Mouse (Mus musculus): ENCODE measurements around the gene Wwox. TPM values are rescaled to one million over a fixed set of nuclear protein-coding genes. Genes with fewer than 3 reads are reported as not detected.
A peak's percentile ranks its signal among the peaks of the same experiment; 100 is the strongest.

The Wwox gene
- polyA plus RNA-seq, 1 experiment = 17.3 TPM

DNA sequence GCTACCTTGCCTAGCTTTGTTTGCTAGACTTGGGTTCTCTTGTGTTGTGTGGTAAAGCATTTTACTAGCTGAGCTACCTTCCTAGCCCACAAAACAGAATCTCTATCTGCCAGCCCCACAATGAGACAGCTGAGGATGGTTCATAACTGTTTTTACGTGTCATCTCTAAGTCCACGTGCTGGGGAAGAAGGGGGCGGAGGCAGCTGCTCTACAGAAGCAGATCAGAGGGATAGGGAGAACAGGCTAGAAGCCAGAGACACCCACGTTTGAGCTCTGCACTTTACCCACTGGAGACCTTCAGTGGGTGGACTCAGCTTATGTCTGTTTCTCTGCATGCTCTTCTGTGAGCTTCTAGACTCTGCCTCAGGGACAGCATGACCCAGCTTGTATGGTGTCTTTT, 17.9 kb upstream of the Wwox start:
- Histone ChIP-seq H3K4me1 (ENCODE audit: control insufficient read depth, insufficient read depth, low read length) (no peaks in the 10 kb centered on the region), H3K27ac (ENCODE audit: insufficient read depth, low read length) (no peak overlapping the region), H3K4me3 (ENCODE audit: insufficient read depth, low read length) (no peak overlapping the region)
- TF ChIP-seq CTCF (IDR thresholded peaks at IDR 0.05; ENCODE audit: extremely low read depth, insufficient read depth, low read length) (no peak), POLR2A (IDR thresholded peaks at IDR 0.05; ENCODE audit: extremely low read depth, insufficient read depth, low read length) (no peak)

DNA sequence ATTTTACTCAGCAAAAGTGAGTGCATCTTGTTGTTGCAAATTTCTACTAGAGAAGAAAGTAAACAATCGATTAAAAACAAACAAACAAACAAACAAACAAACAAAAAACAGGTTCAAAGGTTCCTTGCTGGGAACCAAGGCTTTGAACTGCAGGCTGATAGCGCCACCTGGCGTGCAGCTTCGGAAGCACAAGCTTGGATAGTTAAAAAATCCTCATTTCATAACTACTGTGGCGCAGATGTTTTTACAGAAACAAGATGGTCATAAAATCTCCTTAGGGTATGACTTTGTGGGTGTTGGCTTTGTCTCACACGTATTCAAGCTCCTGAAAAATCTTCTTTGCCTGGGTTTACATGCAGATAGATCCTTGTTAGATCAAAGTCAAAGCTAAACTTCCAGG, 1.2 kb upstream of the Wwox start:
- H3K4me3 ChIP-seq (ENCODE audit: insufficient read depth, low read length) = no peak overlapping the region
- no peak for TF ChIP-seq POLR2A (IDR thresholded peaks at IDR 0.05; ENCODE audit: extremely low read depth, insufficient read depth, low read length)
- peak; percentile 89 for TF ChIP-seq CTCF (IDR thresholded peaks at IDR 0.05; ENCODE audit: extremely low read depth, insufficient read depth, low read length)
- no peaks in the 10 kb centered on the region for H3K4me1 ChIP-seq (ENCODE audit: control insufficient read depth, insufficient read depth, low read length)
- no peak overlapping the region for H3K27ac ChIP-seq (ENCODE audit: insufficient read depth, low read length)

DNA sequence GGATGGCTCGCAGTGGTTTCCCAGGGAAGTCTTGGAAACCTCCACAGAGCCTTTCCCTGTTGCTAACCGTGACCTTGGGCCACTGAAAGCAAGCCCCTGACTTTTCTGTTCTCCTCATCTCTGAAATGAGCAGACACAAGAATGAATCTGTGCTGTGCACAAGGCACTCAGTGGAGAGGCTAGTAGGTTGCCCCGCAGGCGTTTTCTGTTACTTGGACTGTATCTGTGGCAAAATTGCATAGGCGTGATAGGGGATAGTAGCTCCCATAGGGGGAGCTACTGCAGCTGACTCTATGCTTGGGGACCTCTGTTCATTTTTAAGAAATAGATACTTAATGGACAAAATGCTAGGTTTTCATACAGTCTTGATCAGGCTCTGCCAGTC, 742 bp downstream of the Wwox start:
- Histone ChIP-seq H3K4me3 (ENCODE audit: insufficient read depth, low read length) (peak overlapping the region; percentile 68), H3K4me1 (ENCODE audit: control insufficient read depth, insufficient read depth, low read length) (no peaks in the 10 kb centered on the region), H3K27ac (ENCODE audit: insufficient read depth, low read length) (no peak overlapping the region)
- TF ChIP-seq CTCF (IDR thresholded peaks at IDR 0.05; ENCODE audit: extremely low read depth, insufficient read depth, low read length) (no peak), POLR2A (IDR thresholded peaks at IDR 0.05; ENCODE audit: extremely low read depth, insufficient read depth, low read length) (no peak)

DNA sequence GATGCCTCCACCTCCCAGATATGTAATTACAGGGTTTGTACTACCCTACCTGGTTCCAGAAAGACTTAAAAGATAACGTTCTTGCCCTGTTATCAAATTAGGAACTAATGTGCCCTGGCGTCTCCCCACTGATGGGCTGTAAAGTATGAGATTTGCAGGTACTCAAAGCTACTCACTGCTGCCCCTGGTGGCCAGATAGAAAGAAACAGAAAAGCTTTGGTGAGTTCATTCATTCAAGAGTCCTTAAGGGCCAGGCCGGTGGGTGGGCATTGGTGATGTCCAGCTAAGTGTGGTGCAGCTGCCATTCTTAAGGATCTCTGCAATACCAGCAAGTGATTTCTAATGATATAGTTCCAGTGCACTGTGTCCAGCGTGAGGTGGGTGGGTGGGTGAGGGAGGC, 2.2 kb downstream of the Wwox start:
- H3K4me3 ChIP-seq (ENCODE audit: insufficient read depth, low read length) = no peak overlapping the region
- H3K4me1 ChIP-seq (ENCODE audit: control insufficient read depth, insufficient read depth, low read length) = no peaks in the 10 kb centered on the region
- TF ChIP-seq POLR2A (IDR thresholded peaks at IDR 0.05; ENCODE audit: extremely low read depth, insufficient read depth, low read length) (no peak), CTCF (IDR thresholded peaks at IDR 0.05; ENCODE audit: extremely low read depth, insufficient read depth, low read length) (peak; percentile 15; the same call in 1 of the 2 replicates)
- no peak overlapping the region for H3K27ac ChIP-seq (ENCODE audit: insufficient read depth, low read length)

DNA sequence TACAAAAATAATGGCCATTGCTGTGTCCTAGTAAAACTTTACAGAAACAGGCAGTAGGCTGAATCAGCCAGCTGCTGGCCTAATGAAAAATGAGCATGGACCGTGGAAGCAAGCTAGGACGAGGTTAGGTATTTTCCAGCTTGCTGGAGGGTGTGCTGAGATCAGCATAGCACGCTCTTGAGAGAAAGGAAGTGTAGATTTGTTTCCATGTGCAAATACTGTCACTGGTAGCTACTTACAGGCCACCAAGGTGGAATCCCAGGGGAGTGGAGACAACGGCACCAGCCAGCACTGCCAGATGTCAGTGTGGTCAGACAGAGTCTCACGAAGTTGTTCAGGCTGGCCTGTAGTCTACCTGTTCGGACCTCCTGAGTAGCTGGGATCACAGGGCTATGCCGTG, 7.4 kb downstream of the Wwox start:
- Histone ChIP-seq H3K4me3 (ENCODE audit: insufficient read depth, low read length) (no peak overlapping the region), H3K27ac (ENCODE audit: insufficient read depth, low read length) (no peak overlapping the region), H3K4me1 (ENCODE audit: control insufficient read depth, insufficient read depth, low read length) (no peaks in the 10 kb centered on the region)
- no peak for TF ChIP-seq CTCF (IDR thresholded peaks at IDR 0.05; ENCODE audit: extremely low read depth, insufficient read depth, low read length)
- TF ChIP-seq POLR2A (IDR thresholded peaks at IDR 0.05; ENCODE audit: extremely low read depth, insufficient read depth, low read length) = no peak

DNA sequence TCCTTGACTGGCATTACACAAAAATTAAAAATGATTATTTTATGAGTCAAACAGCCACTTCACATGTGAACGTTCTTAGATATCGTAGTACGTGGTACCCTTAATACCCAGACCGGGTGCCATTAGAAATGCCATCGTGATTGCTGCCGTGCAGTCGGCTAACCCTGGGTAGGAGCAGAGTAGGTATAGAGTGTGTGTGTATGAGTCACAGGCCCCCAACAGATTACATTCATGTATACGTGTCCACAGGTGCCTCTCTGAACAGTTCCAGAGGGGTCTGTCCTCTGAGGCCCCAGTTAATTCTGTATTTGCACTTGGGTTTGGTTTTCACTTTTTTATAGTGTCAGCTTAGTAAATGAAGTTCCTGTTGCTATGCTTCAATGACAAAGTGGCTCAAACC, 12.8 kb downstream of the Wwox start:
- Histone ChIP-seq H3K4me3 (ENCODE audit: insufficient read depth, low read length) (no peak overlapping the region), H3K4me1 (ENCODE audit: control insufficient read depth, insufficient read depth, low read length) (no peaks in the 10 kb centered on the region; the same call in 1 of the 2 replicates), H3K27ac (ENCODE audit: insufficient read depth, low read length) (no peak overlapping the region)
- TF ChIP-seq POLR2A (IDR thresholded peaks at IDR 0.05; ENCODE audit: extremely low read depth, insufficient read depth, low read length) (no peak), CTCF (IDR thresholded peaks at IDR 0.05; ENCODE audit: extremely low read depth, insufficient read depth, low read length) (no peak)

DNA sequence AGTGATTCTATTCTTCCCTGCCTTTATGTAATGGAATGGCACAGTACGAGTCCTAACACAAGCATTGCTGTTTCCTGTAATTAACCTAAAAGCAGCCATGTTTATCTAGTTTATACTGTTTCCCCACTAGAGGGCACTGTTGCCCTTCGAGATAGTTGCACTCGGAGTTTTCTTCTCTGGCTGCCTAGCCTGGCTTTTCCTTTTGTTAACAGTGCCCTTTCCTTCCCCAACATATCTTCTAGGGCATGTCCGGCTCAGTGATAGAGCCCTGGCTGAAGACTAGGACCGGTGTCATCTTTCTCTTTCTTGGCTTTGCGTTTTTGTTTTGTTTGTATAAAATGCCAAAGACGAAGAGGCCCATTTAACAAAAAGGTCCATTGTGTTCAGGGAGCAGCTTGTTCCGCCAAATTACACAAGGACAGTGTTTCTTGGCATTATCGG, 13.3 kb downstream of the Wwox start:
- TF ChIP-seq POLR2A (IDR thresholded peaks at IDR 0.05; ENCODE audit: extremely low read depth, insufficient read depth, low read length) (no peak), CTCF (IDR thresholded peaks at IDR 0.05; ENCODE audit: extremely low read depth, insufficient read depth, low read length) (peak; percentile 76)
- Histone ChIP-seq H3K27ac (ENCODE audit: insufficient read depth, low read length) (no peak overlapping the region), H3K4me1 (ENCODE audit: control insufficient read depth, insufficient read depth, low read length) (no peaks in the 10 kb centered on the region; the same call in 1 of the 2 replicates), H3K4me3 (ENCODE audit: insufficient read depth, low read length) (no peak overlapping the region; the same call in 1 of the 2 replicates)

DNA sequence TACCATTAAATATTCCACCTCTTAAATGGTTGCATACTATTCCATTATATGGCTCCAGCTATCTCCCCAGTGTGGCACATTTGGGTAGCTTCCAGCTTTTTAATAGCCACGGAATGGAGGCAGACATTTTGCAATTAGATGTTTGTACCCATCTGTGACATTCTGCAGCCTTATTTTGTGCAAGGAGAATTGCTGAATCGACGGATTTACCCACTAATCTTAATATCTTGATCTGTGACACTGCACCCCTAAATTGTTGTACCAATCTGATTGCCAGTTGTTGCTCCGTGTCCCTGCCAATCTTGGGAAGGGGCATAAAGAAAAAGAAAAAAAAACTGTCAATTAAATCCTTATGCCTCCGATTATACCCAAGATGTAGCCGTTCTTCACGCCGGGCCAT, 15.8 kb downstream of the Wwox start:
- H3K4me1 ChIP-seq (ENCODE audit: control insufficient read depth, insufficient read depth, low read length) = no peaks in the 10 kb centered on the region; the same call in 1 of the 2 replicates
- H3K4me3 ChIP-seq (ENCODE audit: insufficient read depth, low read length) = no peak overlapping the region
- H3K27ac ChIP-seq (ENCODE audit: insufficient read depth, low read length) = no peak overlapping the region
- TF ChIP-seq POLR2A (IDR thresholded peaks at IDR 0.05; ENCODE audit: extremely low read depth, insufficient read depth, low read length) (no peak), CTCF (IDR thresholded peaks at IDR 0.05; ENCODE audit: extremely low read depth, insufficient read depth, low read length) (no peak)

DNA sequence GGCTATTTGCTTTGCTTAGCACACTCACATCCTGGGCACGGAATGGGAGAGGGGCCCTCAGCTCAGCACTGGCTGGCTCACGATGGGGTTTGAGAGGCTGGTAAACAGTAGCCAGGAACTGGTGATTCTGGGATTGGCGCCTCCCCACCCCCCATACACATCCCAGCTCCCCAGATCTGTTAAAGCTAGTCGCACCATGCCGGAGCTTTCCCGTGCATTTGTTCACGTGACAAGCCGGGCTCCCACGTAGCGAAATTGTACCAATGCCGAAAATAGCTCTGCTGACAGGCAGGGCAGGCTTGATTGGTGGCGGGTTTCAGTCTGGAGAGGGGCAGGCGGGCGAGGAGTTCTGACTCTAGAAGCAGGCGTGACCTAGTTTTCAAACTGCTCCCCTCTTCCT, 16.5 kb downstream of the Wwox start:
- Histone ChIP-seq H3K27ac (ENCODE audit: insufficient read depth, low read length) (no peak overlapping the region), H3K4me1 (ENCODE audit: control insufficient read depth, insufficient read depth, low read length) (no peaks in the 10 kb centered on the region; the same call in 1 of the 2 replicates), H3K4me3 (ENCODE audit: insufficient read depth, low read length) (no peak overlapping the region)
- TF ChIP-seq CTCF (IDR thresholded peaks at IDR 0.05; ENCODE audit: extremely low read depth, insufficient read depth, low read length) (no peak), POLR2A (IDR thresholded peaks at IDR 0.05; ENCODE audit: extremely low read depth, insufficient read depth, low read length) (no peak)

DNA sequence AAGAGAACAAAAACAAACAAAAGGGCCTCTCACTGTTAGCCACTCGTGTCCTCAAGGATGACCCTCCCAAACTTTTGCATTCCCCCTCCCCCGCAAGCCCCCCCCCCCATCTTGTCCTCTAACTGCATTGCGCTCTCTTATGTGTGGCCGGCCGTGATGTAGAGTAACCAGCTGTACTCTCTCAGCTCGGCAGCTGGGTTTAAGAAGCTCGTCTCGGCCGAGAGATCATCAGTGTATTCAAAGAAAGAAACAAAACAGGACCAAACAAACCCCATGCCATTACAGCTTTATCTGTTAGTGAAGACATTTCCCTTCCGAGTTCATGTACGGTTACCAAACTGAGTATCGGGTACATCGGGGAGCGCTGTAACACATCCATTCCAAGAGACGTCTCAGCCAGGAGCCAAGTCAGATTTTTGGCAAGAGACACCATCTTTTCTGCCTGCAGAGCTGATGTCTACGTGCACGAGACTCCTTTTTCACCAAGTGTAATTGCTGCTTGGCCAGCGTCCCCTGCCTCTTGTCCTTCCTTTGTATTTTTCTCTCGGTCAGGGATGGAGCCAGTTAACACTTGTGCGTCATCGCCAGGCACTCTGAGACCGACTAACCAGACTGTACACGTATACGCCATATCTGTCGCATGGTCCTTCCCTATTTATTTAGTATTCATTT, 18.8 kb downstream of the Wwox start:
- Histone ChIP-seq H3K4me1 (ENCODE audit: control insufficient read depth, insufficient read depth, low read length) (no peaks in the 10 kb centered on the region; the same call in 1 of the 2 replicates), H3K4me3 (ENCODE audit: insufficient read depth, low read length) (no peak overlapping the region), H3K27ac (ENCODE audit: insufficient read depth, low read length) (no peak overlapping the region)
- TF ChIP-seq POLR2A (IDR thresholded peaks at IDR 0.05; ENCODE audit: extremely low read depth, insufficient read depth, low read length) (no peak), CTCF (IDR thresholded peaks at IDR 0.05; ENCODE audit: extremely low read depth, insufficient read depth, low read length) (no peak)
